Mouse (Mus musculus) gastrocnemius, adult 2 months (tissue): ENCODE data around the gene Napsa. TPM values are rescaled to one million over a fixed set of nuclear protein-coding genes. Genes with fewer than 3 reads are reported as not detected.
A peak's percentile ranks its signal among the peaks of the same experiment; 100 is the strongest.

Experiments used
- DNase-seq: peaks from one replicate; pipeline ENCODE4 v3.0.0; 2022
- H3K27ac ChIP-seq: fragments of 200-600 bp; 2 replicates; pipeline ENCODE4 v1.8.1; 2022; ENCODE audit warnings: mild to moderate bottlenecking
- H3K4me3 ChIP-seq: fragments of 200-600 bp; 2 replicates; pipeline ENCODE4 v1.8.1; 2022; ENCODE audit warnings: mild to moderate bottlenecking, moderate library complexity
- CTCF ChIP-seq: fragments of 200-600 bp; IDR thresholded peaks from 2 replicates; pipeline ENCODE4 v1.8.1; 2022; ENCODE audit warnings: antibody characterized with exemption, mild to moderate bottlenecking, moderate library complexity
- intact Hi-C: fragments of 180-260 bp; cut with DNase I; formaldehyde crosslinking; loops from one replicate; pipeline ENCODE4 v1.15.1; 2025
- total RNA-seq, 2 experiments: library from RNA; stranded (reverse); gene quantifications; 2 replicates each; pipeline ENCODE4 v1.2.3; 2021

Gene Napsa
- total RNA-seq, 2 experiments from 2014 or later, result 0.20 TPM; not detected in 1

DNA sequence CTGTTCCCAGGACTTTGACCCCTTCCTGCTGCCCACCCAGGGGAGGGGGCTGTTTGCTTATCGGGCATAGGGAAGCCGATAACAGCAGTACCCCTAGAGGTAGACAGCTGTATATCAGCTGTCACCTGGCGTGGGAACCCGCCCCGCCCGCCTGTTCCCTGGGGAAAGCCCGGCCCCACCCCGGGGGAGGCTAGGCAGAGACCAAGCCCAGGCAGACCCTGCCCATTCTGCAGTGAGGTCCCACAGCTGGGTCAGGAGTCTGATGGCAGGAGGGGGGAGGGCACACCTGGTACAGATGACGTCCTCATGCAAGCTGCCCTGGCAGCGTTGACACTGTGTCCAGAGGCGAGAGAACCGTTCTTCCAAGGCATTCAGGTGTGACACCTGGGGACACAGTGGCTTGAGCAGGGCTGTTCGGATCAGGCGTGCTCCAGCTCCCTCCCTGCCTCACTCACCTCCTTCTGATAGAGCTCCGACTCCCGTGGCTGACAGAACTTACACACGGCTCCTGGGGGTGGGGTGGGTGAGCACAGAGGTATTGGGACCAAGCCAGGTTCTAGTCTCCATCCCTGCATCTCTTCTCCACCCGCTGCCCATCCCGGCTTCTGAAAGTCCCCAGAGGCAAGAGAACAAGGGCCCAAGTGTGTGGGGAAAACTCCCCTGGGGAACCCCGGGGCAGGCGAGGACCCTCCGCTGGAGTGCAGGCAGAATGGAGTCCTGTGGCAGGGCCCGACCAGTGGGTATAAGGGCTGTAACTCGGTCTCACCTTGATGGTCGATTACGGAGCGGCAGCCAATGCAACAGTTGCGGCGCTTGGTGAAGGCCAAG, 39.0 kb upstream of the Napsa start:
- intact Hi-C loops, result no loop called here
- peak; percentile 24 for DNase-seq
- Histone ChIP-seq H3K27ac (no peak overlapping the region), H3K4me3 (no peak overlapping the region)
- TF ChIP-seq CTCF, result no peak

GRCm38 (mm10) chr7:44533746-44534045, 38.5 kb upstream of the Napsa start:
- no peak overlapping the region for H3K27ac ChIP-seq
- no peak for TF ChIP-seq CTCF
- no peak for DNase-seq
- H3K4me3 ChIP-seq, result no peak overlapping the region
- intact Hi-C loops, result no loop called here

GRCm38 (mm10) chr7:44534242-44534641, 37.9 kb upstream of the Napsa start:
- TF ChIP-seq CTCF, result no peak
- DNase-seq, result no peak
- H3K27ac ChIP-seq, result no peak overlapping the region
- no peak overlapping the region for H3K4me3 ChIP-seq
- intact Hi-C loops, result no loop called here

DNA sequence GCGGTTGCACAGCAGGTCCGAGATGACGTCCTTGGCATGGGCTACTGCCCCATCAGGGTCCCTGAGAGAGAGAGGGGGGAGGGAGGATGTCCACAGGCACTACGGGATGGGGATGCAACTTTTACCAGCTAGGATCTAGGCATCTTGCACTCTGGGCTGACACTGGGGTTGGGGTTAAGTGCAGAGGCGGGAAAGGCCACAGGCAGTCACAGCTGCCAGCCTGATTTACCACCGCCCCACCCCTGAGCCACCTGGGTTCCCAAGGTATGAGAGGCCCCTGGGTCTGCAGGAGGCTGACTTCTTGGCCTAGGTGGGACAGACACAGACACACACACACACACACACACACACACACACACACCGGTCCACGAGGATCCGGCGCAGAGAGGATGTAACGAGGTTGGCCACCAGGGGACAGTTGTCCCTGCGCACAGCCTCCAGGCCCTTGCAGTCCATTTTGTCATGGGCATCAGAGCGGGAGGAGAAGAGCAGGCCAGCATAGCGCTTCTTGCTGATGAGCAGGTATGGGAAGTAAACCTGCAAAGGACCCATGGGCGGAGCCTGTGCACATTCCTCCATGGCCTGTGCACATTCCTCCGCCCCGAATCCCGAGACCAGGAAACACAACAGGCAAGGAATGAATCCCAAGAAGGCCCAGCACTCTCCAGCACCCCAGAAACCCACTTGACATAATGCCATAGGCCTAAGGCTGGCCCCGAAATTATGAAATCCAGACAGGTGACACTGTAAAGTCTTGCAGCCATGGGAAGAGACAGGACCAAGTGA, 37.3 kb upstream of the Napsa start:
- intact Hi-C loops, result no loop called here
- Histone ChIP-seq H3K27ac (no peak overlapping the region), H3K4me3 (no peak overlapping the region)
- no peak for TF ChIP-seq CTCF
- DNase-seq, result no peak

DNA sequence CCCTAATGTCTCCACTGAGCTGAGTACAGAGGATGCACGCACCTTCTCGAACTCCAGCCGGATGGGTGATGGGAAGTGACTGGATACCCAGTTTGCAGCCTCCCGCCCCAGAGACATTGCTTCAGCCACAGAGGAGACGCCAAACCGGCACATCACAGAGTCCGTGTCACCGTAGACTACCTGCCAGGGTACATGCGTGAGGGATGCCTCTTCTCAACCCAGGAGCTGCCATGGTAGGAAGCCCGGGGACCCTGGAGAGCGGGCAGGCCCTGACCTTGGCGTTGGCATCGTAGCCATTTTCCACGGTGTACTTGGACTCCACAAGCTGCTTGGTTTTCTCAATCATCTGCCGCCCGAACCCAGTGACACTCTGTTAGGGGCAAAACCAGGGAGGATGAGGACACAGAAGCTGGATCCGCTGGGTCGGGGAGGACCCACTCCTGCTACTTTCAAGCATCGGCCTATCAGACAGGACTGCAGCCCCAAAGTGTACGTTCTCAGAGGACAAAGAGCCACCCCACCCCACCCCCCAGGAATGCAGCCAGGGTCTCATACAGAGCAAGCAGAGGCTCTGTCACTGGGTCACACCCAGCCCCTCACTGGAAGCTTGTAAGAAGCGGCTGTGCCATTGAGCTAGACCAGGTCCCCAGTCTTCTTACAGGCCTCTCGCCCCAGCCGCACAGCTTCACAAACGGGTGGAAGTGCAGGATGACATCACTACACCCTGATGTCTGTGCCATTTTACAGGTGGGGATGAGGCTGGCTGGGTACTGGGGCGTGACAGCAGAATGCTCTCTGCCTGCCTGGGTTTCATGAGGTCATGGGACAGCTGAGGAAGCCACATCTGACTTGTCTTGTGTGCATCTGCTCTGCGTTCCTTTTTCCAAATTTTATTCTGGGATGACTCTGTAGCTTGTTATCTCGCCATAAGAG, 36.3 kb upstream of the Napsa start:
- no peak overlapping the region for H3K27ac ChIP-seq
- intact Hi-C loops, result no loop called here
- no peak for TF ChIP-seq CTCF
- no peak overlapping the region for H3K4me3 ChIP-seq
- no peak for DNase-seq

- intact Hi-C loops, result no loop called here
- peak; percentile 62 for DNase-seq
- TF ChIP-seq CTCF, result no peak
- Histone ChIP-seq H3K4me3 (no peak overlapping the region), H3K27ac (no peak overlapping the region)
These were observed 35.6 kb upstream of the Napsa start for GRCm38 (mm10) chr7:44536590-44536968.

GRCm38 (mm10) chr7:44537009-44537408, 35.2 kb upstream of the Napsa start:
- H3K4me3 ChIP-seq, result no peak overlapping the region
- intact Hi-C loops, result no loop called here
- no peak for DNase-seq
- no peak for TF ChIP-seq CTCF
- H3K27ac ChIP-seq, result no peak overlapping the region

DNA sequence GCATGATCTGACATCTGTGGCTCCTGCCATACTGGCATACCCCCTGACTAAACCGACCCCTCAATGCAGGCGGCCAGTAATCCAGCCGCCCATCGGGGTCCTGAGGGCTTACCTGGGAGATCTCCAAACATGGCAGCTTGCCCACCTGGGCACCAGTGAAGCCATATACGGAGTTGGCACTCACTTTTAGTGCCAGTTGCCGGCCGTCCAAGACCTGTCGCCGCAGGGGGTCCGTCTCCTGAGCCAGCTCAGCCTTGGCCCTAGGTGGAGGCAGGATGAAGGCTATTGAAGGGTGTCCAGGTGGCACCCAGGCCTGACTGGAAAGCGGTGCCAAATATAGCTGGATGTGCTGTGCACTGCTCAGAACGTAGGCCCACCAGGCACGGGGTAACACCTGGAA, 34.7 kb upstream of the Napsa start:
- no peak for TF ChIP-seq CTCF
- no peak for DNase-seq
- Histone ChIP-seq H3K27ac (no peak overlapping the region), H3K4me3 (no peak overlapping the region)
- intact Hi-C loops, result no loop called here

DNA sequence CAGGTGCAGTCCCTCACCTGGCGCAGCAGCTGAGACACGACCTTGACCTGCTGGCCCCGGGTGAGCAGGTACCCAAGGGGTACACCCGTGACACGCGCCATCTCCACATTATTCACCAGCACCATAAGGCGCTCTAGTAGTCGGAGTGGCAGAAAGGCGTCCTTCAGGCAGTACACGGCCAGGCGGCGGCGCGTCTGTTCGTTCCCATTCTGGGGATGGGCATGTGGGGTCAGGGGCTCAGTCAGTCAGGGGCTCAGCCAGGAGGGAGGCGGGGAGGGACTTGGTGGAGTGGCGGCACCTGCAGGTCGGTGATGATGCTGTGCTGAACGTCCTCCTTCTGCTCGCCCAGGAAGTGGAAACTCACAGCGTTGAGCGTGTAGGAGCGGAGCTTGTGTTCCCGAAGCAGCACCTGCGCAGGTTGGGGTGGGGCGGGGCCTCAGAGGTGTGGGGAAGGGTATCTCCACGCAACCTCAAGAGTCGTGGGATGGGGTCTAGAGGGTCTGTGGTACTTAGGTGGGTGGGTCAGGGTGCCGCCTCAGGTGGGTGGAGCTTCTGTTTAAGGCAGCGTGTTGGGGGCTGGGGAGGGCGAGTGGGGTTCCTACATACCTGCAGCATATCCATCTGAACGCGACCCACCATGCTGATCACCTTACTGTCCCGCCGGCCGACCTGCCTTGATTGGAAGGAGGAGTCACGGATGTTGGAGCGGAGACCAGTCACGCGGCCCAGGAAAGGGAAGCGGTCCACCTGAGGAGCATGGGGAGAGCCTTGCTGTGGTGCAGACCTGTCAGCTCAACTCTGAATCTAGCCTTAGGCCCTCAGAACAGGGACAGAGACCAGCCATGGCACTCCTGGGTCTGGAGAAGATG, 33.2 kb upstream of the Napsa start:
- Histone ChIP-seq H3K4me3 (no peak overlapping the region), H3K27ac (no peak overlapping the region)
- DNase-seq, result no peak
- intact Hi-C loops, result no loop called here
- no peak for TF ChIP-seq CTCF

DNA sequence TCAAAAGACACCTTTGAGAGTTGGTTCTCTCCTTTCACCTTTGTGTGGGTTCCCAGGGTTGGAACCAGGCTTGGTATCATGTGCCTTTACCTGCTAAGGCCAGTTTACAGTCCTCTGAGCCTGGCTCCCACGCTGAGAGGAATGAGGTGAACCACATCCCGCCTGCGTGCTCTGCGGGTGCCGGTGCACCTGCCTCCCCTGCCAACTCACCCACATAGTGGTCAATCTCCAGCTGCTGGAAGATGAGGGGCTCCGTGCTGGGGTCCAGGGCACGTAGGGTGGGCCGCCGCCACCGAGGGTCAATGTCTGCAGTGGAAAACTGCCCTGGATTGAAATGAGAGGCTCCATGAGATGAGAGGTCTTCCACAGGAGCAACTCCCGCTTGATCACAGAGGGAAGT, 29.6 kb upstream of the Napsa start:
- Histone ChIP-seq H3K27ac (no peak overlapping the region), H3K4me3 (no peak overlapping the region)
- no peak for TF ChIP-seq CTCF
- DNase-seq, result no peak
- intact Hi-C loops, result no loop called here

- intact Hi-C loops, result no loop called here
- Histone ChIP-seq H3K4me3 (no peak overlapping the region), H3K27ac (no peak overlapping the region)
- no peak for TF ChIP-seq CTCF
- DNase-seq, result no peak
These were observed 29.1 kb upstream of the Napsa start for GRCm38 (mm10) chr7:44543071-44543470.

- no peak for DNase-seq
- intact Hi-C loops, result loop anchor here (5.0 kb wide), 1 partner anchor 174 kb away; no protein-coding TSS in a partner anchor
- H3K27ac ChIP-seq, result no peak overlapping the region
- no peak overlapping the region for H3K4me3 ChIP-seq
- TF ChIP-seq CTCF, result no peak
These were observed 25.9 kb upstream of the Napsa start for GRCm38 (mm10) chr7:44546274-44546673.
